Mouse (Mus musculus) megakaryocyte progenitor cell, adult 5-6 weeks (primary cell): ENCODE results near the gene Hoxb2. TPM values are rescaled to one million over a fixed set of nuclear protein-coding genes. Genes with fewer than 3 reads are reported as not detected.

Experiments used
- ATAC-seq: replicated peaks from 2 replicates; pipeline ENCODE4 v1.8.0; 2016; ENCODE audit warnings: mild to moderate bottlenecking, moderate TSS enrichment, inconsistent platforms; ENCODE audit not compliant: poor library complexity
- total RNA-seq, 2 experiments: library from RNA; stranded (forward) in 1 of 2; stranded (reverse) in 1 of 2; fragments of 157-497, 149-512 nt in 1 of 2; fragments of 200-1000 nt in 1 of 2; gene quantifications; 2 replicates each; pipeline versions ENCODE4 v1.2.3 to v1.2.4; 2015 to 2017

Gene Hoxb2
- total RNA-seq, 2 experiments from 2014 or later, result 0.12 to 0.49 TPM

DNA sequence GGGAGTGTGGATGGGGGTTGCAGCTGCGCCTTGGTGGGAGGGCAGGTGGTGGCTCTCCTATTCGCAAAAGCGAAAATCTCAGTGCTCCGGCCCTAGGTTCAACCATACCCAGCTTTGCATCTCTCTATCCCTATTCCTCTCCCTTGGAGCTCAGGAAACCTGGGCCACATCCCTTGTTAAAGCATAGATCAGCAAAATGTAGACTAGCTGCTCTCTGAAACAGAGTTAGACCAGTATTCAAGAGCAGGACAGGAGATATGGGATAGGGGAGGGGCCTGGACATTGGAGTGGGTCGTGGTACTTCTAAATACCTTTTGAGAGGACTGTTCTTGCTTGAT, 35.0 kb upstream of the Hoxb2 start:
- ATAC-seq, result no peak

DNA sequence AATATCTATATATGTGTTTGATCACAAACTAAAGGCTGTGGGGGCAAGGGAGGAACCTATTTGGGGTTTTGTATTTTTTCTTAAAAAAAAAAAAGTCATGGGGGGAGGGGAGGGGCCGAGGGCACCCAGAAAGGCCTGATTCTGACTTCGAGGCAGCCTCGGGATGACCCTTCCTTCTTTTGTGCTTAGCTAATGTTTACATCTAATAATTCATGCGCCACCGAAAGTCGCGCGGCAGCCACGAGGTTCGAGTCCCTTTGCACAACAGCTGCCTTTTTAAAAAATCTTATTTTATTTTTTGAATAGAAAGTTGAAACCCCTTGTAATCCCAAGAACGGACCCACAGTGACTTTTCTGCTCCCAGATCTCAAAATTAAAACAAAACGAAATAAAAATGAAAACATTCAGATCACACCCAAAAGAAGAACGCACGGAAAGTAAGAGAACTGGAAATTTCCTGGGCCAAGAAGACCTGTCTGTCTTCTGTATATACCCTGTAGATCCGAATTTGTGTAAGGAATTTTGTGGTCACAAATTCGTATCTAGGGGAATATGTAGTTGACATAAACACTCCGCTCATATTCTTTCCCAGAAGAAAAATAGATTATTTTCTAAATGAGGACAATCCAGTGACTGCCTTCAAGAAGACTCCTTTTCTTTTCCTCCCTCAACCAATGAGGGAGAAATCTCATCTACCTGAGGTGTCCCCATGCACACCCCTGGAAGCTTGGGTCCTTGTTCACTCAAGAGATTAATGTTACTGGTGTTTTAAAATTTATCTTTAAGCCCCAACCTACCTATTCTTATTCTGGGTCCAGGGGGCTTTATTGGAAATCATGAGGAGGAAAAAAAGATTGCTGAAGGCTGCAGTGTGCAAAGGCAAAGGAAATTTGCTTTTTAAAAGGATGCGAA, 33.4 kb upstream of the Hoxb2 start:
- no peak for ATAC-seq

DNA sequence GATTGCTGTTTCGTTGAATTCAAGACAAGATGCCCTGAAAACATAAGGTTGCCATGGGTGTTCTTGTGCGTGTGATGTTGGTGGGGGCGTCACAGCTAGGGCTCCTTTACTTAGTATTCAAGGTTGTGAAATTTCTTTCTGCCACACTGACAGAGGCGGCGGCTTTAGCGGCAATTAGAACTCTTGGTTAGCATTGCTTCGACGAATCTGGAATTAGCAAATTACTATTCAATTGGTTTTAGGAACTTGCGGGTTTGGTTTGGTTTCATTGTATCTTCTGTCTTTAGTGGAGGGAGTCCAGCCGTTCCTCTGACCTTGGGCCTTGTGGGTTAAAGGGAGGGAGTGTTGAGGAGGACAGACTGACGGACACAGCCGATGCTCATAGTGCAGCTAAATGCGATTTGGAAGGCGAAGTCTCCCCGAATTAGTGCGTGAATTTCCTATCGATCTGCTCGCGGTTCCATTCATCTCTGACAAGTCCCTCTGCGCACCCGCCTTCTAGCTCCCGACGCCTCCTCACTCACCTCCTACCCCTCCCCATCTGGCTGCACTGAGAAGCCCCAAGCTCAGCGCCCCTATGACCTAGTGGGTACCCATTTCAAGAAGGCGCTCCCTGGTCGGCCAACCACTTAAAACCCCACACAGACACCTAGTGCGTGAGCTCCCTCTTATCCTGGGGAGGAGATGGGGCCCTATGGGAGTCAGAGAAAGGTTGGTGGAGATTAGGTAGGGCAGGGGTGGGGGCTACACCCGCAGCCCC, 32.5 kb upstream of the Hoxb2 start, which contains the start of gene Hoxb4:
Gene Hoxb4 (plus strand): TSS at position 660 of the 760 bp plus-strand sequence.
- ATAC-seq, result no peak

DNA sequence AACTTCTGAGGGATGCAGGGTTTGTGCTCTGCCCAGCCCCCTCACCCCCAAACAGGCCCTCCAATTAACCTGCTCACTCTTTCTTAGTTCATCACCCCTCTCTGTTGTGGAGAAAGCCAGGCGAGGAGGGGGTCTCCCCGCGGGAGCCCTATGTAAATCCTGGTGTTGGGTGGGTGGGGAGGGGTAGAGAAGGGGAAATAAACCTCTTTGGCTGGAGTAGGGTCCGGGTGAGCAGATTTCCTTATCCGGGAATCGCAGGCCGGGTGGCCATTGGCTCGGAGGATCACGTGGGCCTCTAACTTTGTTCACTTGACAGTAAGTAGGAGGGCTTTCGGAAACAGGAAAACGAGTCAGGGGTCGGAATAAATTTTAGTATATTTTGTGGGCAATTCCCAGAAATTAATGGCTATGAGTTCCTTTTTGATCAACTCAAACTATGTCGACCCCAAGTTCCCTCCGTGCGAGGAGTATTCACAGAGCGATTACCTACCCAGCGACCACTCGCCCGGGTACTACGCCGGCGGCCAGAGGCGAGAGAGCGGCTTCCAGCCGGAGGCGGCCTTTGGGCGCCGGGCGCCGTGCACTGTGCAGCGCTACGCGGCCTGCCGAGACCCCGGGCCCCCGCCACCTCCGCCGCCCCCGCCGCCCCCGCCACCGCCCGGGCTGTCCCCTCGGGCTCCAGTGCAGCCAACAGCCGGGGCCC, 31.8 kb upstream of the Hoxb2 start:
- peak; percentile 75 for ATAC-seq

DNA sequence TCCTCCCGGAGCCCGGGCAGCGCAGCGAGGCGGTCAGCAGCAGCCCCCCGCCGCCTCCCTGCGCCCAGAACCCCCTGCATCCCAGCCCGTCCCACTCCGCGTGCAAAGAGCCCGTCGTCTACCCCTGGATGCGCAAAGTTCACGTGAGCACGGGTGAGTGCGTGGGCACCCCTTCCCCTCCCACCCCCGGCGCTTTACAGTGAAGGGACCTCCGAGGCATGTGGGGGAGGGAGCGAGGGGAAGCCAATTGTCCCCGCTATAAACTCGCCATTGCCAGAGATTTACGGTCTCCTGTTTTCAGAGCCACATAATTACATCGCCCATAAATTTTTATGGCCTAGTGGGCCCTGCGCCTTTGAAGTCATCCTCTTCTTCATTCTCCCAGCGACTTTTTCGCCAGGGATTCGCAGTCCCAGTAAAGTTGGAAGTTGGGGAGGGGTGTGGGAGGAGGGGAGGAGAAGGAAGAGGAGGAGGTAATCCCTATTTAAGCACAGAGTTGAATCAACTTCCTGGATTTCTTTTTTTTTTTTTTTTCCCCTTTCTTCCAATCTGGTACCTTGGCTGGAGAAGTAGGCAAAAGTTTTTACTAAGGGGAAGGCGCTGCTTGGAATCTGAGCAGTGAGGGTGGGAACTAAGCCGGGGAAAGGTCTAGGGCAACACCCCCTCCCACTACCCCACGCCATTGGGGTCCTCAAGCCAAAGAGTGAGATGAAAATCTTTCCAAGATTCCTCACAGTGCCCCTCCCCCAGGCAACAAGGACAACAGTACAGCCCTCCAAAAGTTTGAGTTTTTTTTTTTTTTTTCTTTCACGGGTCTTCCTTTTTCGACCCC, 31.0 kb upstream of the Hoxb2 start:
- ATAC-seq, result no peak

DNA sequence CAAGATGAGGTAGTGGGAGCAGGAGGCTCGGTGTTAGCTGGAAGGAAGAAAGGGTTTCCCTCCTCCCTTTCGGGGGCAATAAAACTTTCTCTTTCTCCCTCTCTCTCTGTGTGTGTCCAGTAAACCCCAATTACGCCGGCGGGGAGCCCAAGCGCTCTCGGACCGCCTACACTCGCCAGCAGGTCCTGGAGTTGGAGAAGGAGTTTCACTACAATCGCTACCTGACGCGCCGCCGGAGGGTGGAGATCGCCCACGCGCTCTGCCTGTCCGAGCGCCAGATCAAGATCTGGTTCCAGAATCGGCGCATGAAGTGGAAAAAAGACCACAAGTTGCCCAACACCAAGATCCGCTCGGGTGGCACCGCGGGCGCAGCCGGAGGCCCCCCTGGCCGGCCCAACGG, 30.4 kb upstream of the Hoxb2 start:
- ATAC-seq, result peak; percentile 62

- no peak for ATAC-seq
These were observed 29.6 kb upstream of the Hoxb2 start for GRCm38 (mm10) chr11:96320688-96321087.

DNA sequence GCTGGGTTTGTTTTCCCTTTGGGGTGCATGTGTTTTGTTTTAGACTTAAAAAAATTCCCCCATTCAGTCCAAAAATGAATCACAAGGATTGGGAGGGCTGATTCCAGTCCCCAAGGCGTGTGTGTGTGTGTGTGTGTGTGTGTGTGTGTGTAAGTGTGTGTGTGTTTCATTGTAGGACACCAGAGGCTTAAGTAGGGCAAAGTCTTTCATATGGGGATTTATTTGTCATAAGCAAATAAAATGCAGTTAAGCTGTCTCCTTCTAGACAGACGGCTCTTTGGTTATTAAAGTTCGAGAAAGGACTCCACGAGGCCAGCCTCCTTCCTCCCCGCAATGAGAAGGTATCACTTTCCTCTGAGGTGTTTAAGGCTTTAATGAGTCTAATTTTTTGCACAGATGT, 28.5 kb upstream of the Hoxb2 start:
- ATAC-seq, result no peak

- ATAC-seq, result no peak
These were observed 27.6 kb upstream of the Hoxb2 start for GRCm38 (mm10) chr11:96322738-96323137.

DNA sequence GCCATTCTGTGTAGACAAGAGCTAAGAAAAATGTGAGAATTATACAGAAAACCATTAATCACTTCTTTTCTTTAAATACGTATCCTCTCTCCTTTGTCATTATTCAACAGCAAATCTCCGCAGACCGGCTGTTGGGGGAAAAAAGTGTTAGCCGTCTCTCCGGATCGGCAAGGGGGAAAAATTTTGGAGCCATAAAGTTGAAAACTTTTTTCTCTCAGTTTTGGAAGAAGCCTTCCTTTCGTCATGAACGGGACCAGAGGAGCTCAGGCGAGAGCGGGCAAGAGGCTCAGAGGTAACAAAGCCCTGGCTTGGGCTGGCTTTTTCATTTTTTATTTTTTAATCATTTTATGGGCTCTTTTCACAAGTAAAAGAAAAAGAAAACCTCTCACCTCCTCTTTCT, 27.2 kb upstream of the Hoxb2 start, which contains the start of gene Hoxb3:
Gene Hoxb3 (plus strand): TSS at position 173 of the 400 bp plus-strand sequence.
- ATAC-seq, result no peak

GRCm38 (mm10) chr11:96324125-96324524, 26.2 kb upstream of the Hoxb2 start:
- no peak for ATAC-seq

GRCm38 (mm10) chr11:96324965-96325364, 25.4 kb upstream of the Hoxb2 start:
- no peak for ATAC-seq

GRCm38 (mm10) chr11:96325747-96326212, 24.5 kb upstream of the Hoxb2 start:
- ATAC-seq, result no peak

GRCm38 (mm10) chr11:96326705-96327104, 23.6 kb upstream of the Hoxb2 start:
- ATAC-seq, result no peak

DNA sequence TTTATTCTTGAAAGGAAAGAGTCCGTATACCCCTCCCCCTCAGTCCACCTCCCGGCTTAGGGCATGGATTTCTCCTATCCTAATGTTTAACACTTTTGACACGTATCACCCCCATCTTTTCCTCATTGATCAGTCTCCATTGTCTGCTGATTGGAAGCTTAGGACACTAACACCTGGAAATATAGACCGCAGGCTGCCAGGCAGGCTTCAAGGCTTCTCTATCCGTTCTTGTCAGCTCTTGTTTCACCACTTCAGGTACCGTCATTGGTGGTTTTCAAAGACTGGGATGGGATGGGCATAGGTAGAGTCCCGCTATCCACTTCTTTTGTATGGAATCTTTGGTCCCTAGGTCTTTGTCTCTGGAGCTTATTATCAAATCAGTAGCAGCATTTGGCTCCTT, 23.2 kb upstream of the Hoxb2 start:
- no peak for ATAC-seq

DNA sequence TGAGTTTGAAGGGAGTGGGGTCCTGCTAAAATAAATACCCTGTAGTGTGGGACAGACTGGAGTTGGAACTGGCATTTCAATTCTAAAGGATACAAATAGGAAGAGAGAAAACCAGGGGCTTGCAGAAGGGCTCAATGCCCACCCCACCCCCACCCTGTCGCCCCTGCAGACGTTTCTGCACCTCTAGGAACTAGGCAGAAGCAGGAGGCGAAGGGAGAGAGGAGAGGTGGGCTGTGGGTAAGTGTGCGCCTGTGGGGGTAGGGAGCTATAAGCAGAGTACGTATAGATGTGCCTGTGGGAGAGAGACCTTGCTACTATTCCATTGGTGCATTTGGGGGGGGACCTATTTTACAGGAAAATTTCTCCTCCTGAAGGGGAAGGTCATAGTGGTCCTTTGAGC, 22.6 kb upstream of the Hoxb2 start:
- no peak for ATAC-seq

GRCm38 (mm10) chr11:96328605-96329004, 21.7 kb upstream of the Hoxb2 start:
- ATAC-seq, result no peak

DNA sequence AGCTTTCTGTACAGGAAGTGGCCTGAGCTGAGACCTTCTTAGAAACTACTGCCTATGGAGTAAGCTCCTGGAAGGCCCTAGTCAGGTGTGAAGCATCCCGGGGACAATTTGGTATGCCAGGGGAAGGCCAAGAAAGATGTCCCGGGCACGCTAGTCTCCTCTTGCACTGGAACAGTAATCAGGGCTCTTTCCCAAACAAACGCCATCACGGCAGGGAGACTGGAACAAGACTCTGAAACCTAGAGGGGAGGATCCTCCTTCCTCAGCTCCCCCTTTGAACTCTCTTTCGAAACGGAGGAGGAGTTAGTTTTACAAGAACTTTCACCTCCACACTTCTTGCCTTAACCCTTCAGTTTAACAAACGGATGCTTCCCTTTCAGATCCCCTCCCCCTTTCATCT, 18.2 kb upstream of the Hoxb2 start:
- ATAC-seq, result 0 out of 2 replicates have a peak, but pooled peaks have one; percentile 14

- no peak for ATAC-seq
These were observed 17.7 kb upstream of the Hoxb2 start for GRCm38 (mm10) chr11:96332618-96333032.
